Mouse (Mus musculus) spleen, adult 2 months (tissue): Measurements from ENCODE around the gene Klk4.

Source experiments
- CTCF ChIP-seq: fragments of 200-500 bp; IDR thresholded peaks from 2 replicates; pipeline ENCODE4 v1.5.1; 2011; ENCODE audit warnings: mild to moderate bottlenecking, inconsistent platforms; ENCODE audit not compliant: insufficient read depth, insufficient read length, insufficient replicate concordance; ENCODE audit errors: extremely low read depth
- POLR2A ChIP-seq: fragments of 200-500 bp; IDR thresholded peaks from 2 replicates; pipeline ENCODE4 v1.6.1; 2011; ENCODE audit warnings: low read depth, low read length, inconsistent platforms

DNA sequence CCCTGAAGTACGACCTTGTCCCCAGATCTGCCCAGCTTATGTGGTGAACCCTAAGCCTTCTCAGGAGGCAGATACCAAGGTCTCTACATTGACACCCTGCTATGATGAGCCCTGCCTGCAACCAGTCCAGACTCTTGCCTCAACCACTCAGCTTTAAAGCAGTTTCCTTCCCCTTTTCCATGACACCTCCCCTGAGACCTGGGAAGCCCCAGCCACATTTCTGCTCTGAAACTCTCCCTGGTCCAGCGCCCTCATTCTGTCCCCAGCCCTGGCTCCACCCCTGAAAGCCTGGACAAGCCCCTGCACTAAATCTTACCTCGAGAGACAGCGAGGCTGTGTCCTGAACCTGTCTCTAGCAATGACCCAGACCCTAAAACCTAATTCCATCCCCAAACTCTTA is 1.9 kb downstream of the Klk4 start:
- TF ChIP-seq POLR2A (no peak), CTCF (no peak)
